Comparison of ENCODE assay signal across 24 mouse cellular contexts in genomic region chr10:96211189-96211588, GRCm38 (mm10).
DNase-seq lines count a peak whose midpoint lies in the region; ATAC-seq and TF ChIP-seq lines count a peak whose summit lies in the region.
"Had no signal": no experiment of that assay in that cellular context is flagged by ENCODE, and none has a peak within 500 bp of the region (broad histone marks: within the 10 kb centered on the region; RNA-seq: fewer than 3 reads in every experiment).

No protein-coding gene starts in this region.

- H3K4me1 ChIP-seq in heart, embryonic 12.5 days (replicated peaks) = no peaks in the 10 kb centered on the region
- peaks cover 5% of the 10 kb centered on the region for H3K4me1 ChIP-seq in liver, embryonic 12.5 days
- H3K4me1 ChIP-seq in liver, postnatal 0 days (ENCODE audit: insufficient read depth) = peaks cover 5% of the 10 kb centered on the region; the same call in 1 of the 2 replicates
- no peaks in the 10 kb centered on the region for H3K4me1 ChIP-seq in midbrain, embryonic 14.5 days (ENCODE audit: control insufficient read depth, insufficient read depth, low read length)
- H3K4me1 ChIP-seq: hindbrain, embryonic 12.5 days; intestine, embryonic 15.5 days had no signal

- H3K27ac ChIP-seq in heart, embryonic 12.5 days (ENCODE audit: poor library complexity, severe bottlenecking) = no peak overlapping the region
- no peak overlapping the region for H3K27ac ChIP-seq in liver, embryonic 12.5 days
- no peak overlapping the region for H3K27ac ChIP-seq in liver, postnatal 0 days (ENCODE audit: low read depth)
- no peak overlapping the region for H3K27ac ChIP-seq in midbrain, embryonic 14.5 days (replicated peaks; ENCODE audit: low read depth, low read length)
- H3K27ac ChIP-seq: embryonic facial prominence, embryonic 10.5 days; embryonic facial prominence, embryonic 13.5 days; forebrain, embryonic 15.5 days; hindbrain, embryonic 12.5 days; hindbrain, embryonic 15.5 days; intestine, embryonic 15.5 days had no signal

- intact Hi-C loops in heart, postnatal 10 days (cut with DNase I) = loop anchor here (5.0 to 10.0 kb wide), 5 partner anchors 79 to 951 kb away; no protein-coding TSS in a partner anchor

- H3K9ac ChIP-seq in heart, embryonic 12.5 days = no peak overlapping the region
- H3K9ac ChIP-seq in liver, embryonic 12.5 days = no peak overlapping the region
- no peak overlapping the region for H3K9ac ChIP-seq in liver, postnatal 0 days (replicated peaks)
- no peak overlapping the region for H3K9ac ChIP-seq in midbrain, embryonic 14.5 days (replicated peaks; ENCODE audit: low read length)
- H3K9ac ChIP-seq: embryonic facial prominence, embryonic 13.5 days; forebrain, embryonic 15.5 days; hindbrain, embryonic 12.5 days; hindbrain, embryonic 15.5 days; intestine, embryonic 15.5 days had no signal

- H3K36me3 ChIP-seq in heart, embryonic 12.5 days = no peaks in the 10 kb centered on the region
- no peaks in the 10 kb centered on the region for H3K36me3 ChIP-seq in liver, embryonic 12.5 days
- no peaks in the 10 kb centered on the region for H3K36me3 ChIP-seq in liver, postnatal 0 days (replicated peaks; ENCODE audit: insufficient read depth, low read length)
- H3K36me3 ChIP-seq in midbrain, embryonic 14.5 days (ENCODE audit: control insufficient read depth, insufficient read depth, low read length) = no peaks in the 10 kb centered on the region
- H3K36me3 ChIP-seq: embryonic facial prominence, embryonic 10.5 days; embryonic facial prominence, embryonic 13.5 days; forebrain, embryonic 15.5 days; hindbrain, embryonic 12.5 days; hindbrain, embryonic 15.5 days; intestine, embryonic 15.5 days had no signal

- H3K4me2 ChIP-seq in heart, embryonic 12.5 days = no peak overlapping the region
- no peak overlapping the region for H3K4me2 ChIP-seq in liver, embryonic 12.5 days
- no peak overlapping the region for H3K4me2 ChIP-seq in liver, postnatal 0 days (ENCODE audit: low read depth, low read length)
- no peak overlapping the region for H3K4me2 ChIP-seq in midbrain, embryonic 14.5 days (ENCODE audit: low read length)
- H3K4me2 ChIP-seq: embryonic facial prominence, embryonic 13.5 days; forebrain, embryonic 15.5 days; hindbrain, embryonic 12.5 days; hindbrain, embryonic 15.5 days; intestine, embryonic 15.5 days had no signal

- WGBS in heart, embryonic 12.5 days = 65% methylated on average over 7 of the region's 7 CpGs
- 34% methylated on average over 7 of the region's 7 CpGs for WGBS in liver, embryonic 12.5 days (ENCODE audit: insufficient replicate concordance)
- 59% methylated on average over 7 of the region's 7 CpGs for WGBS in liver, postnatal 0 days (ENCODE audit: insufficient replicate concordance)
- 77% methylated on average over 7 of the region's 7 CpGs for WGBS in midbrain, embryonic 14.5 days

- H3K4me3 ChIP-seq in heart, embryonic 12.5 days = no peak overlapping the region
- H3K4me3 ChIP-seq in liver, embryonic 12.5 days = no peak overlapping the region
- no peak overlapping the region for H3K4me3 ChIP-seq in liver, postnatal 0 days (ENCODE audit: low read depth, low read length)
- no peak overlapping the region for H3K4me3 ChIP-seq in midbrain, embryonic 14.5 days (replicated peaks; ENCODE audit: low read depth, low read length)
- H3K4me3 ChIP-seq: embryonic facial prominence, embryonic 10.5 days; embryonic facial prominence, embryonic 13.5 days; erythroblast, embryonic 14.5 days; forebrain, embryonic 15.5 days; hindbrain, embryonic 12.5 days; hindbrain, embryonic 15.5 days; intestine, embryonic 15.5 days had no signal

- no peak for TF ChIP-seq CTCF in liver, postnatal 0 days (IDR thresholded peaks at IDR 0.05; ENCODE audit: low read depth)

- H3K9me3 ChIP-seq in heart, embryonic 12.5 days (replicated peaks) = no peaks in the 10 kb centered on the region; the same call in 1 of the 2 replicates
- no peaks in the 10 kb centered on the region for H3K9me3 ChIP-seq in liver, embryonic 12.5 days (replicated peaks)
- H3K9me3 ChIP-seq in liver, postnatal 0 days (ENCODE audit: low read length) = no peaks in the 10 kb centered on the region
- H3K9me3 ChIP-seq in midbrain, embryonic 14.5 days (ENCODE audit: control insufficient read depth, low read length) = no peaks in the 10 kb centered on the region
- H3K9me3 ChIP-seq: embryonic facial prominence, embryonic 10.5 days; embryonic facial prominence, embryonic 13.5 days; forebrain, embryonic 15.5 days; hindbrain, embryonic 12.5 days; hindbrain, embryonic 15.5 days; intestine, embryonic 15.5 days had no signal

- H3K27me3 ChIP-seq in heart, embryonic 12.5 days (replicated peaks) = no peaks in the 10 kb centered on the region
- no peaks in the 10 kb centered on the region for H3K27me3 ChIP-seq in liver, embryonic 12.5 days (replicated peaks)
- no peaks in the 10 kb centered on the region for H3K27me3 ChIP-seq in liver, postnatal 0 days (ENCODE audit: insufficient read depth, low read length)
- no peaks in the 10 kb centered on the region for H3K27me3 ChIP-seq in midbrain, embryonic 14.5 days (ENCODE audit: control insufficient read depth, insufficient read depth, low read length)
- H3K27me3 ChIP-seq: embryonic facial prominence, embryonic 13.5 days; forebrain, embryonic 15.5 days; hindbrain, embryonic 12.5 days; hindbrain, embryonic 15.5 days; intestine, embryonic 15.5 days had no signal

- ATAC-seq in heart, embryonic 12.5 days (ENCODE audit: insufficient number of reproducible peaks, low FRiP score) = peak; percentile 86
- peak; percentile 51 for ATAC-seq in liver, embryonic 12.5 days
- no peak for ATAC-seq in liver, postnatal 0 days
- ATAC-seq in granulocyte monocyte progenitor cell, adult 5-6 weeks (replicated peaks; ENCODE audit: poor library complexity, severe bottlenecking) = peak; percentile 49
- no peak for ATAC-seq in midbrain, embryonic 14.5 days (ENCODE audit: low FRiP score, low TSS enrichment)
- ATAC-seq: activated CD4-positive, CD25-positive, alpha-beta regulatory T cell, adult 4 months; forebrain, embryonic 15.5 days; intestine, embryonic 15.5 days had no signal

- TF ChIP-seq EP300 in liver, postnatal 0 days (IDR thresholded peaks at IDR 0.05; ENCODE audit: low read depth) = no peak

- DNase-seq in heart, postnatal 10 days = no peak
- no peak for DNase-seq in liver, postnatal 0 days
- peak; percentile 61 for DNase-seq in 416B (ENCODE audit: low read depth)
- DNase-seq in midbrain, embryonic 14.5 days = no peak
- DNase-seq: adrenal gland, adult 8-10 months; adrenal gland, postnatal 25 days; cerebellum, adult 11-12 months; cerebellum, adult 8-10 months; cerebellum, postnatal 10 days; cerebellum, postnatal 36 days; embryo, embryonic 11 days; gastrocnemius, postnatal 36 days; kidney, adult 18-20 months had no signal

Comparison
In these comparisons a context has a peak if more than half of its experiments do, and no peak if none do; other contexts are left out.
1. ATAC-seq: peak in heart, embryonic 12.5 days (single experiment), liver, embryonic 12.5 days (single experiment) and granulocyte monocyte progenitor cell, adult 5-6 weeks (single experiment); none in liver, postnatal 0 days (single experiment) and midbrain, embryonic 14.5 days (single experiment).